Mouse (Mus musculus): ENCODE results near the gene Nxf1. TPM values are rescaled to one million over a fixed set of nuclear protein-coding genes. Genes with fewer than 3 reads are reported as not detected.

Gene Nxf1
- polyA plus RNA-seq, 1 experiment, result 121 TPM

DNA sequence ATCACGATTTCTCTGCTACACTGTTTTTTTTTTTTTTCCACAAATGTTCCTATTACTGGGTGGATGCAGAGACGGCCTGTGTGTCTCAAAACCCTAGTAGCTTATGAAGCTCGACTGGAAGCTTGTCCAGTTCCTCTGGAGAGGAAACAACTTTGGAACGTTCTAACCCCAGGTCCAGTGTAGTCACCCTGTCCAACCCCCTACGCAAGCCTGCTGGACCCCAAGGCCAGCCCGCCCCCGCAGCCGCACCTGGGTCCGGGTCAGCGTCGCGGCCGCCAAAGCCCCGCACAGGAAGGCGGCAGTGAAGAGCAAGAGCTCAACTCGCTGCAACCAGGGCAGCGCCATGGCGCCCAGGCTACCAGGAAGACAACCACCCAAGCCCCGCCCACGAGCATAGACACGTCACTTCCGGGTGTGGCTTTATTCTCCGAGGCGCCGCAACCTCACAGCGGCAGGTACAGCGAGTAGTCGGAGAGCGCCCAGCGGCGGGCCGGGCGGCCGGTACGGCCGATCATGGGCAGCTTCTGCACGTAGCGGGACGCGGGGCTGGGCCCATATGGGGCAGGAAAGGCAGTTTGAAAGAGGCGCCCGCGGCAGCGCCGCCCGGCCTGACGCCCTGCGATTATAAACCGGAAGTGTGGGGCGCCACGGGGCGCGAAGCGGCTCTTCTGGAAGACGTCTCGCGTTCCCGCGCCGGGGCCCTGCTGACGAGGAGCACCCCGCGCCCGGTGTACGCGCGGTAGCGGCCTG, 17.4 kb downstream of the Nxf1 start, which contains the start of gene Tmem179b:
TSS of gene Tmem179b (minus strand) at position 382 of the 750 bp plus-strand sequence.
- Histone ChIP-seq H3K27ac (ENCODE audit: insufficient read depth, low read length) (peak within 1 kb of the TSS; percentile 99), H3K4me1 (ENCODE audit: control insufficient read depth, insufficient read depth, low read length) (peaks cover 6% of the 10 kb centered on the region; the same call in 1 of the 2 replicates), H3K4me3 (ENCODE audit: insufficient read depth, low read length) (peak within 1 kb of the TSS; percentile 84)
- TF ChIP-seq POLR2A (IDR thresholded peaks at IDR 0.05; ENCODE audit: extremely low read depth, insufficient read depth, low read length) (peak; percentile 95), CTCF (IDR thresholded peaks at IDR 0.05; ENCODE audit: extremely low read depth, insufficient read depth, low read length) (no peak)

DNA sequence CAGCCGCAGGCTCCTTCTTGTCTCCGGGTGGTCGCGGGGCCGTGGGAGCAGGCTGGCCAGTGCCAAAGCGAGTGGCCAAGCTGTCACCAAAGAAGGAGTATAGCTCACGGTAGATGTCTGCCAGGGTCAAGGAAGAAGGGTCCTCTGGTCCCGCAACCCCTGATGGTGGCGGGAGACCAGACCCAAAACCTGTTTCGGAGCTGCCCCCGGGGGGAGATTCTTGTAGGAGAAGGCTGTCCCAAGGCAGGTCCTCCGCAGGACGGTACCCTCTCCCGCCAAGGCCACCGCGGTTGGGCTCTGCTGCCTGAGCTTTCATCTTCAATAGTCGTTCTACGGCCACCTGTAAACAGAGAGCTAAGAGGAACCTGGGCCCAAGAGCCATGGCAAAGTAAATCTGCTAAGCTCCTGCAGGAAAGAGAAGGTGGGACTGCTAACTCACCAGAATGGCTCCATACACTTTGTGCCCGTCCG, 18.1 kb downstream of the Nxf1 start:
- Histone ChIP-seq H3K4me3 (ENCODE audit: insufficient read depth, low read length) (peak overlapping the region; percentile 84), H3K4me1 (ENCODE audit: control insufficient read depth, insufficient read depth, low read length) (peaks cover 6% of the 10 kb centered on the region; the same call in 1 of the 2 replicates), H3K27ac (ENCODE audit: insufficient read depth, low read length) (peak overlapping the region; percentile 99)
- no peak for TF ChIP-seq POLR2A (IDR thresholded peaks at IDR 0.05; ENCODE audit: extremely low read depth, insufficient read depth, low read length)
- no peak for TF ChIP-seq CTCF (IDR thresholded peaks at IDR 0.05; ENCODE audit: extremely low read depth, insufficient read depth, low read length)

DNA sequence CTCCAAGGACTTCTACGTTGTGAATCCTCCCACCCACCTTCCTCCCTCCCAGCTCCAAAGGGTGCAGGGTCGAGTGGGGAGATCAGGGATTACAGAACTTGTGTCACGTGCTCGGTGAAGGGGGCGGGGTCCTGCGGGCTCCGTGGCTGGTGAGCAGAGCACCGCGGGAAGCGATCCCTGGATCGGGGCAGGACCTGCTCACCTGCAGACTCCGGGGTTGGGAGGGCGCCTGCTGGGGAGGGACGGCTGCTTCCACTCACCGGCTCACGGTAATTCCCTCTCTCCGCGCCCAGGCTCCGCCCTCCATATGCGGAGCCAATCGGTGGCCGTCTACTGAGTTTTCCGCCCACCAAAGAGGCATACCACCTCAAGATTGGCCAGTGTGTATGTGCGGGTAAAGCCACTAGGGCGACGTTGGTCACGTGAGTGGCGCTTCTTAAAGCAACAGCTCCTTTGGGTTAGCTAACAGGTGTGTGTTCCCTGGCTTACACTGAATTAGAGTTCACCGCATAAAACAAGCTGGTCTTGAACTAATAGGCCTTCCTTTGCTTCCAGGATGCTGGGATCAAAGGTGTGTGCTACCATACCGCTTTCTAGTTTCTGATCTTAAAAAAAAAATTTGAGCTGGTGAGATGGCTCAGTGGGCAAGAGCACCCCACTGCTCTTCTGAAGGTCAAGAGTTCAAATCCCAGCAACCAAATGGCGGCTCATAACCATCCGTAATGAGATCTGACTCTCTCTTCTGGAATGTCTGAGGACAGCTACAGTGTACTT, 29.3 kb downstream of the Nxf1 start, which contains the start of gene Taf6l:
TSS of gene Taf6l (minus strand) at position 410 of the 774 bp plus-strand sequence.
- TF ChIP-seq CTCF (IDR thresholded peaks at IDR 0.05; ENCODE audit: extremely low read depth, insufficient read depth, low read length) (0 out of 2 replicates have a peak, but pooled peaks have one; percentile 9), POLR2A (IDR thresholded peaks at IDR 0.05; ENCODE audit: extremely low read depth, insufficient read depth, low read length) (no peak)
- Histone ChIP-seq H3K4me1 (ENCODE audit: control insufficient read depth, insufficient read depth, low read length) (peaks cover 6% of the 10 kb centered on the region; the same call in 1 of the 2 replicates), H3K27ac (ENCODE audit: insufficient read depth, low read length) (no peak within 1 kb of the TSS), H3K4me3 (ENCODE audit: insufficient read depth, low read length) (peak within 1 kb of the TSS; percentile 49)

DNA sequence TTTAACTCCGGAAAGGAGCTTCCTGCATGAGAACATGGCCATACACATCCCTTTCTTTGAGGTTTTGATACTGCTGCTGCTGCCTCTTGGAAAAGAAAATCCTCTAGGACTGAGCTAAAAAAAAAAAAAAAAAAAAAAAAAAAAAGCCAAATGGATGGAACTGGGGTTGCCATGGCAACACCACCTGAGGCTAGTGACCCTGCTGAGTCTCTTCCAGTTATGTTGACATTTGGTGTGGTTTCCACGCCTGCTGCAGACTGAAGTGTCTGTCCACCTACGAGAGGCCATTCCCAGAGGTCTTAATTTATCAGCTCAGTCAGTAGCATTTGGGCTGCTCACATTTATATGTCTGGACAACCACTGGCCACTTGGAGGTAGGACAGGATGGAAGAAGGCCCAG, 31.6 kb downstream of the Nxf1 start:
- Histone ChIP-seq H3K4me1 (ENCODE audit: control insufficient read depth, insufficient read depth, low read length) (peaks cover 6% of the 10 kb centered on the region; the same call in 1 of the 2 replicates), H3K27ac (ENCODE audit: insufficient read depth, low read length) (peak overlapping the region; percentile 32), H3K4me3 (ENCODE audit: insufficient read depth, low read length) (no peak overlapping the region)
- no peak for TF ChIP-seq POLR2A (IDR thresholded peaks at IDR 0.05; ENCODE audit: extremely low read depth, insufficient read depth, low read length)

DNA sequence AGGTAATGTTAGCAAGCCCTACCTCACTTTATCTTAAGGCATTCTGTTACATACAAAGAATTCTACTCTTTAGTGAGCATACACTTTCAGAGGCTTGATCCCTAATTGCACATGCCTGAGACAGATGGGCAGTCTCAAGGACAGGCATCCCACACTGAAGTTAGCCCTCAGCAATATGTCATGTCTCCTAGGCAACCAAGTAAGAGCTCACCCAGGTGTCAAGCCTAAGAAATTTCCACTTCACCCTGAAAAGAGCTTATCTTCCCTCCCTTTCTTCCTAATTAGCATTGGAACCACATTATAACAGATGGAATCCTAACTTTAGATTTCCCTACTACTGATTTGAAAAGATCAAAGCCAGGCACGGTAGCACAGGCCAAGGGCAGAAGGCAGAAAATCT, 32.3 kb downstream of the Nxf1 start:
- TF ChIP-seq CTCF (IDR thresholded peaks at IDR 0.05; ENCODE audit: extremely low read depth, insufficient read depth, low read length), result no peak
- TF ChIP-seq POLR2A (IDR thresholded peaks at IDR 0.05; ENCODE audit: extremely low read depth, insufficient read depth, low read length), result no peak

DNA sequence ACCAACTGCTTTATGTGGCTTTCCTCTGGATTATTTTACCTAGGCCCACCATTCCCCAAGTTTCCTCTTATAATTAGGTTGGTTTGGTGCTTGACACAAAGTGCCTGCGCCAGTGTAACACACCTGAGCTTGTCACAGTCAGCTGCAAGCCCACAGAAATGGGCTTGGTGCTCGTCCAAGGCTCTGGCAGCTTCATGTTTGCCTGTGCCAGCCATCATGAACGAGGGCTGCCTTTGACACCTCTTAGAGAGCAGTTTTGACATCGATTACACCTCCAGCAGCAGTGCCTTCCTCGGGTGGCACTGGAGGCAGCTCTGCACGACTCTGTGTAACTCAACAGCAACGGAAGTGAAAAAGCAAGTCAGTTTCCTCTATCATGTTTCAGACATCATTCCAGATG, 33.3 kb downstream of the Nxf1 start:
- TF ChIP-seq CTCF (IDR thresholded peaks at IDR 0.05; ENCODE audit: extremely low read depth, insufficient read depth, low read length) (no peak), POLR2A (IDR thresholded peaks at IDR 0.05; ENCODE audit: extremely low read depth, insufficient read depth, low read length) (no peak)
- 0 out of 2 replicates have a peak overlapping the region, but pooled peaks have one; percentile 7 for H3K27ac ChIP-seq (ENCODE audit: insufficient read depth, low read length)
- no peak overlapping the region for H3K4me3 ChIP-seq (ENCODE audit: insufficient read depth, low read length)
- peaks cover 6% of the 10 kb centered on the region; the same call in 1 of the 2 replicates for H3K4me1 ChIP-seq (ENCODE audit: control insufficient read depth, insufficient read depth, low read length)

More for the DNA sequence above, 32.3 kb downstream of the Nxf1 start:
- Histone ChIP-seq H3K4me1 (ENCODE audit: control insufficient read depth, insufficient read depth, low read length) (peaks cover 6% of the 10 kb centered on the region; the same call in 1 of the 2 replicates), H3K4me3 (ENCODE audit: insufficient read depth, low read length) (no peak overlapping the region), H3K27ac (ENCODE audit: insufficient read depth, low read length) (peak overlapping the region; percentile 32)

DNA sequence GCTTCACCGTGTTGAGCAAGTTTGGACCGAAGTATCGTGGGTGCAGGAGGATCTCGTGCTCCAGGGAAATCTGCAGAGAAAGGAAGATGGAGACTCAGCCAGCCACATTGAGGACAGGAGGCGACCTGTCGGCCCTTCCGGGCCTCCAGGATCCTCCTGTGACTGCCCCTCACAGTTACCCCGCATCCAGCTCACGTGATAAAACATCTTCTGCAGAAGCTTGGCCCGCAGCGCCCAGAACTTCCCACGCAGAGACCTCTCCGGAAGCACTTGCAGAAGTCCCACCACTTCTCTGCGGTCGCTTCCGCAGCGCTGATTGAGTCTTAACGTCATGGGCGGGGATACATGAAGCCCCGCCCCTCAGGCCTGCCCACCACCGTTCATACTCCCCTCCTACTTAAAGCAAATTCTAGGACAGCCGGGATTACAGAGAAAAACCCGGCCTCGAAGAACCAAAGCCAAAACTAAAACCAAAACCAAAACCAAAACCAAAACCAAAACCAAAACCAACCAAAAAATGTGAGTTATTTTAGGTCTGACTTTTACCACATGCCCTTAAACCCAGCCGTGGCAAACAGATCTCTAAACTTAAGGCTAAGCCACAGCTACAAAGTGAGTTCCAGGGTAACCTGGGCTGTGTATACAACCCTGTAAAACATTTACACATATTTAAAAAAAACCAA, 41.5 kb downstream of the Nxf1 start, which contains the start of gene Polr2g:
TSS of gene Polr2g (minus strand) at position 314 of the 683 bp plus-strand sequence.
- Histone ChIP-seq H3K27ac (ENCODE audit: insufficient read depth, low read length) (no peak within 1 kb of the TSS), H3K4me3 (ENCODE audit: insufficient read depth, low read length) (peak within 1 kb of the TSS; percentile 95), H3K4me1 (ENCODE audit: control insufficient read depth, insufficient read depth, low read length) (no peaks in the 10 kb centered on the region; the same call in 1 of the 2 replicates)
- no peak for TF ChIP-seq CTCF (IDR thresholded peaks at IDR 0.05; ENCODE audit: extremely low read depth, insufficient read depth, low read length)
- TF ChIP-seq POLR2A (IDR thresholded peaks at IDR 0.05; ENCODE audit: extremely low read depth, insufficient read depth, low read length), result 0 out of 2 replicates have a peak, but pooled peaks have one; percentile 46

DNA sequence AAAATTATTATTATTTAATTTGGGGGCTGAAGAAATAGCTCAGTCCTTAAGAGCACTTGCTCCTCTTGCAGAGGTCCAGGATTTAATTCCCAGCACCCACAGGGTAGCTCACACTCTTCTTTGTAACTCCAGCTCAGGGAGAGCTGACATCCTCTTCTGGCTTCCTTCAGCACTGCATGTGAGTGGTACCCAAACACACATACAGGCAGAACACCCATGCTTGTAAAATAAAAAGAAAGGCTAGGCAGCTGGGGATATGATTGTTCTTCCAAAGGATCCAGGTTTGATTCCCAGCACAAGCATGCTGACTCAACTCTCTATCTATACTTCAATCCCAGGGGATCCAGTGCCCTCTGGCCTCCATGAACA, 42.1 kb downstream of the Nxf1 start:
- Histone ChIP-seq H3K4me3 (ENCODE audit: insufficient read depth, low read length) (no peak overlapping the region), H3K4me1 (ENCODE audit: control insufficient read depth, insufficient read depth, low read length) (no peaks in the 10 kb centered on the region; the same call in 1 of the 2 replicates), H3K27ac (ENCODE audit: insufficient read depth, low read length) (no peak overlapping the region)
- no peak for TF ChIP-seq CTCF (IDR thresholded peaks at IDR 0.05; ENCODE audit: extremely low read depth, insufficient read depth, low read length)
- TF ChIP-seq POLR2A (IDR thresholded peaks at IDR 0.05; ENCODE audit: extremely low read depth, insufficient read depth, low read length), result no peak
